Mouse (Mus musculus): ENCODE measurements around the gene Enpp1. TPM values are rescaled to one million over a fixed set of nuclear protein-coding genes. Genes with fewer than 3 reads are reported as not detected.
A peak's percentile ranks its signal among the peaks of the same experiment; 100 is the strongest.

Enpp1 gene
- polyA plus RNA-seq, 1 experiment from 2014 or later, result 5.0 TPM

DNA sequence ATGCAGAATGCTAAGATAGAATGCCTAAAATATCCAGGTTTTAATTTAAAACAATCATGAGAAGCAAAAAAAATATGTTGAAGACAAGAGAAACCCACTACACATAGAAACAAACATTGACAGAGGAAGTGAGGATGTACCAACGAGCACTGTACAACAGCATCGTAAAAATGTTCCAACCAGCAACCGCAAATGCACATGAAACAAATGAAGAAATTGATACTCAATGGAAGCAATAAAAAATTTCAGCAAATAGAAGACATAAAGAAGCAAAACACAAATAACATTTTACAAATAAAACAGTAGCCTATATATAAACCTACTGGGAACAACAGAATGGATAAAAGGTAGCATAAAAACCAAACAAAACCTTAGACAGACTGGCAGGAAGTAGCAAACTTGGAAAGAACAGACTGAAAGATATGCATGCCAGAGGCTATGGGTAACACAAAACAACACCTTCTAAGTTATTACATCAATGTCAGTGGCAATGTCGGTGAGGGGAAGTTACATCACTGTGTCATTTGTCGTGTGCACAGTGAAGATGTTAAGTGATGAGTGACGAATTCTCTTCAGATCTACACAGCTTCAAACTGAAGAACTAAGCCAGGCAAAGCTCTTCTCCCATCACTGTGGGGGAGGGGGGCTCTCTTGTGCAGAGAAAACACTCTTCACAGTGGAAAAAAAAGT is 71.6 kb downstream of the Enpp1 start:
- no peak for ATAC-seq (ENCODE audit: low FRiP score, low TSS enrichment)
- Histone ChIP-seq H3K9ac (replicated peaks; ENCODE audit: low read length) (no peak overlapping the region), H3K27me3 (ENCODE audit: insufficient read depth, low read length) (no peaks in the 10 kb centered on the region), H3K36me3 (ENCODE audit: insufficient read depth, low read length) (no peaks in the 10 kb centered on the region), H3K9me3 (ENCODE audit: low read length) (no peaks in the 10 kb centered on the region), H3K4me2 (replicated peaks; ENCODE audit: low read depth, low read length) (no peak overlapping the region), H3K4me3 (ENCODE audit: low read length) (no peak overlapping the region), H3K4me1 (ENCODE audit: insufficient read depth, low read length) (peaks cover 38% of the 10 kb centered on the region), H3K27ac (ENCODE audit: low read length) (no peak overlapping the region)
- WGBS, result 69% methylated on average over 6 of the region's 6 CpGs

DNA sequence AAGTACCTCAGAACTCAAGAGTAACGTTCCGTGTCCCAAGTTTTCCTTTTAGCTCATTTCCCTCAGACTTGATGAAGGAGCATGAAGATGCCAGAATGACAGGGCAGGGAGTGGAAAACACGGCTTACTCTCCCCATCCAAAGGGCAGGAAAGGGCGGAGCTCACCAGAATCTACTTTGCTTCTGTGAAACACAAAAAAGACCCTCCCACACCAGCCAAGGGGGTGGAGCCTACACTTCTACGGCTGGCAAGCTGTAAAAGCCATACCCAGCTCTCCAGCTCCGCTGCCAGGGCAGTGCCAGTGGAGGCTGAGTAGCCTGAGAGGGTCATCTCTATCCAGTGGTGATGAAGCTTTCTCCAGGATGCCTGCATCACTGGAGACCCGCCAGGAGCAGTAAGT is 72.4 kb downstream of the Enpp1 start:
- peaks cover 38% of the 10 kb centered on the region for H3K4me1 ChIP-seq (ENCODE audit: insufficient read depth, low read length)
- H3K27ac ChIP-seq (ENCODE audit: low read length), result no peak overlapping the region
- H3K36me3 ChIP-seq (ENCODE audit: insufficient read depth, low read length), result no peaks in the 10 kb centered on the region
- no peak overlapping the region for H3K4me3 ChIP-seq (ENCODE audit: low read length)
- WGBS, result 50% methylated on average over 7 of the region's 7 CpGs
- no peaks in the 10 kb centered on the region for H3K9me3 ChIP-seq (ENCODE audit: low read length)
- 0 out of 2 replicates have a peak, but pooled peaks have one; percentile 7 for ATAC-seq (ENCODE audit: low FRiP score, low TSS enrichment)
- H3K4me2 ChIP-seq (replicated peaks; ENCODE audit: low read depth, low read length), result no peak overlapping the region
- no peaks in the 10 kb centered on the region for H3K27me3 ChIP-seq (ENCODE audit: insufficient read depth, low read length)
- no peak overlapping the region for H3K9ac ChIP-seq (replicated peaks; ENCODE audit: low read length)

DNA sequence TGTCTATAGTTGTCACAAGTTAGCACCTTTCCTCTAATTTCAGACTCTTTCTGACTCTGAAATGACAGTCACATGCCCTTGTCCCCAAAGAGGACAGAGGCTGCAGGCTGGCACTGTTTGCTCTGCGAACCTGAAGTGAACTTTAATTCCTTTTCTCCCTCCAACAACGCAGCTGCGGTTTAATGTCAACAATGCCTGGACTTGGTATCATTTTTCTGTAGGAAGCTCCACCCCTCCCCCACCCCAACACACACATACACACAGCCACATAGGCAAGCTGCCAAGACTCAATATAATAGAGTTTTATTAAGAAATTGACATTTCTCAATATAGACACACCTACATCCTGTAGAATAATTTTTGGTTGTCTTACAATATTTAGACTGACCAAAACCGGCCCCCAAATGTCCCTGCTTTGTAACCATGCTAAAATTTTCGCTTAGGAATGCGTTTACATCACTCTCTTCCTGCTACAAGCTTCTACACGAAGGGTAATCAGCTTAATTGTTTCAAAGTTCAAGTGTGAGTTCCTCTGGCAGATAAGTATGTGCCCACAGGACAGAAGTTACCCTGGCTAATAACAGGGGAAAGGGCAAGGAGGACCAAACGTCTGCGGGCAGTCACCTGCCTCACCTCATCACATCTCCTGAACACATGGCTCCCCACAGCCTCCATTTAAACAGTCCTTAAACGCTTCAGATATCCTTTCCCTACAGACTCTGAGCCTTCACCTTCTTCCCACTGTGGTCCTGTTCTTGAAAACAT is 73.5 kb downstream of the Enpp1 start:
- Histone ChIP-seq H3K9ac (replicated peaks; ENCODE audit: low read length) (no peak overlapping the region), H3K27ac (ENCODE audit: low read length) (no peak overlapping the region), H3K27me3 (ENCODE audit: insufficient read depth, low read length) (no peaks in the 10 kb centered on the region), H3K4me1 (ENCODE audit: insufficient read depth, low read length) (peaks cover 44% of the 10 kb centered on the region), H3K9me3 (ENCODE audit: low read length) (no peaks in the 10 kb centered on the region), H3K4me3 (ENCODE audit: low read length) (no peak overlapping the region), H3K4me2 (replicated peaks; ENCODE audit: low read depth, low read length) (no peak overlapping the region), H3K36me3 (ENCODE audit: insufficient read depth, low read length) (no peaks in the 10 kb centered on the region)
- ATAC-seq (ENCODE audit: low FRiP score, low TSS enrichment), result no peak
- 36% methylated on average over 10 of the region's 10 CpGs for WGBS

DNA sequence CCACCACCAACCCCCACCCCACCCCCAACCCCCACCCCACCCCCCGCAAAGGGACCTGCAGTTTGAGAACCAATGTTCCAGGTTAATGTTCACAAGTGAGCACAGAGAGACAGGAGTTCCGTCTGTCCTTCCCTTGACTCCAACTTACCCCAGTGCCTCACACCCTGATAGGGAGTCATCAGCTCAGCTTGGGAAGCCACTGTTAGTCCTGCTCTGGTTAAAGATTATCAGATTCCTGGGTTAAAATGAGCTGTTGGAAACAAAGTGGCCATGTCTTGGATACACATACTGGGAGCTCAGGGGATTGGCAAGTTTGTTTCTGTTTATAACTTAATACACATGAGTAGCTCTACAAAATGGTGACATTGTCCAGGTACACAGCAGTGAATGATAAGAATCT is 75.0 kb downstream of the Enpp1 start:
- Histone ChIP-seq H3K4me3 (ENCODE audit: low read length) (no peak overlapping the region), H3K27ac (ENCODE audit: low read length) (peak overlapping the region; percentile 51), H3K4me2 (replicated peaks; ENCODE audit: low read depth, low read length) (0 out of 2 replicates have a peak overlapping the region, but pooled peaks have one; percentile 19), H3K9me3 (ENCODE audit: low read length) (no peaks in the 10 kb centered on the region), H3K27me3 (ENCODE audit: insufficient read depth, low read length) (no peaks in the 10 kb centered on the region), H3K4me1 (ENCODE audit: insufficient read depth, low read length) (peaks cover 44% of the 10 kb centered on the region), H3K36me3 (ENCODE audit: insufficient read depth, low read length) (no peaks in the 10 kb centered on the region), H3K9ac (replicated peaks; ENCODE audit: low read length) (no peak overlapping the region)
- ATAC-seq (ENCODE audit: low FRiP score, low TSS enrichment), result peak; percentile 70
- WGBS, result 65% methylated on average over 2 of the region's 2 CpGs

DNA sequence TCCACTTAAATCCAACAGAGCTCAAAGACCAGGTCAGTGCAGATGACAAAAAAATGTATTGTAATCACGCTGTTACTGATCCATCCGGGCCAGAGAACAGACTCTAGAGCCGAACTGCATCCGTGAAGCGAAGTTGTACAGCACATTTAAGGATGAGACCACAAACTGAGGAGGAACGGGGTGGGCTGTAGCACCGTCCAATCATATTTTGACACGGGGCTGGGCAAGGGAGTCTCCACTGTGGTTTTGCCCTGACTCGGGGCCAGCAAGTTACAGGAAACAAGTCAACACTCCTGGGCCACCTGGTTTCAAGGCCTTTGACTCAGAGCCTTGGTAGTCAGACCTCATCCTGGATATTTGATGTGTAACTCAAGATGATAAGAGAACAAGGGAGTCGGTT is 76.1 kb downstream of the Enpp1 start:
- H3K9me3 ChIP-seq (ENCODE audit: low read length), result no peaks in the 10 kb centered on the region
- H3K4me1 ChIP-seq (ENCODE audit: insufficient read depth, low read length), result peaks cover 35% of the 10 kb centered on the region
- H3K4me2 ChIP-seq (replicated peaks; ENCODE audit: low read depth, low read length), result no peak overlapping the region
- H3K9ac ChIP-seq (replicated peaks; ENCODE audit: low read length), result no peak overlapping the region
- no peaks in the 10 kb centered on the region for H3K27me3 ChIP-seq (ENCODE audit: insufficient read depth, low read length)
- H3K27ac ChIP-seq (ENCODE audit: low read length), result no peak overlapping the region
- no peak overlapping the region for H3K4me3 ChIP-seq (ENCODE audit: low read length)
- H3K36me3 ChIP-seq (ENCODE audit: insufficient read depth, low read length), result no peaks in the 10 kb centered on the region
- no peak for ATAC-seq (ENCODE audit: low FRiP score, low TSS enrichment)
- 88% methylated on average over 10 of the region's 10 CpGs for WGBS

DNA sequence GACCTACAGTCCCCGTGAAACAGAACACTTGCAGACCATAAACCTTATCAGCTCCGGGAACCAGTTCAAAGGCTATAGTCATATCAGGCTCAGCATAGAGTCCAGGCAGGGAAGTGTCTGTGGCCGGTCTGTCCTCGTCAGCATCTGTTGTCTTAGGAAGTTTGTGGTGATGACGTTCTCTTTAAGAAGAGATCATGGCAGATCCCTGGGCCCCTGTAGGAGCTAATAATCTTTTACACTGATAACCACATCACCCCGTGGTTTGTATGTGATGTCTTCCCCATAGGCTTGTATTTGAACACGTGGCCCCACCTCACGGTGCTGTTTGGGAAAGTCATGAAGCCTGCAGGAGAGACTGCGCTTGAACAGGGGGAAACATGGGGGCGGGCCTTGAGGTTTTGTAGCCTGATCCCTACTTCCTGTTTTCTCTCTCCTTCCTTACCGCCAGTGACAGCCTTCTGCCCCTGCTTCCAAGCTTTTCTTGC is 76.6 kb downstream of the Enpp1 start:
- 68% methylated on average over 11 of the region's 11 CpGs for WGBS
- Histone ChIP-seq H3K27ac (ENCODE audit: low read length) (no peak overlapping the region), H3K4me2 (replicated peaks; ENCODE audit: low read depth, low read length) (no peak overlapping the region), H3K4me1 (ENCODE audit: insufficient read depth, low read length) (peaks cover 34% of the 10 kb centered on the region), H3K27me3 (ENCODE audit: insufficient read depth, low read length) (no peaks in the 10 kb centered on the region), H3K9me3 (ENCODE audit: low read length) (no peaks in the 10 kb centered on the region), H3K4me3 (ENCODE audit: low read length) (no peak overlapping the region), H3K36me3 (ENCODE audit: insufficient read depth, low read length) (no peaks in the 10 kb centered on the region), H3K9ac (replicated peaks; ENCODE audit: low read length) (no peak overlapping the region)
- no peak for ATAC-seq (ENCODE audit: low FRiP score, low TSS enrichment)

DNA sequence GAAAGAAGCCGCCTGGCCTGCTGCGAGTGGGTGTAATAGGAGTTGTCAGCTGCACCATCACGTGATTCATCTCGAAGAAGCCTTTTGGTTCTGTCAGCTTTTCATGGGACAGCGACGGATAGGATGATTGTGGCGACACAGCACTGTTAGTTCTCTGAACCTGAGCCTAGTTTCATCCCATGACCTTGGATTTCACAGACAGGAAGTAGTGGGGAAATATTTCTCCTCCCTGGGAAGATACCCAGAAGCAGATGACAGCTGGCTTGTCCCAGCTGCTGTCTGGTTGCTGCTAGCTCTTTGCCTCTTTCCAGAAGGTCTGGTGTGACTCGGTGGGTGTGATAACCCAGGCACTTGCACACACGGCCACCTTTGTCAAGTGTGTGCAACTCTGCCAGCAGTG is 77.7 kb downstream of the Enpp1 start:
- H3K9me3 ChIP-seq (ENCODE audit: low read length), result no peaks in the 10 kb centered on the region
- ATAC-seq (ENCODE audit: low FRiP score, low TSS enrichment), result no peak; the same call in 1 of the 2 replicates
- H3K4me2 ChIP-seq (replicated peaks; ENCODE audit: low read depth, low read length), result no peak overlapping the region
- H3K36me3 ChIP-seq (ENCODE audit: insufficient read depth, low read length), result no peaks in the 10 kb centered on the region
- peak overlapping the region; percentile 21; the same call in 1 of the 2 replicates for H3K27ac ChIP-seq (ENCODE audit: low read length)
- no peak overlapping the region for H3K4me3 ChIP-seq (ENCODE audit: low read length)
- WGBS, result 60% methylated on average over 9 of the region's 9 CpGs
- H3K27me3 ChIP-seq (ENCODE audit: insufficient read depth, low read length), result no peaks in the 10 kb centered on the region
- no peak overlapping the region for H3K9ac ChIP-seq (replicated peaks; ENCODE audit: low read length)
- H3K4me1 ChIP-seq (ENCODE audit: insufficient read depth, low read length), result peaks cover 28% of the 10 kb centered on the region

DNA sequence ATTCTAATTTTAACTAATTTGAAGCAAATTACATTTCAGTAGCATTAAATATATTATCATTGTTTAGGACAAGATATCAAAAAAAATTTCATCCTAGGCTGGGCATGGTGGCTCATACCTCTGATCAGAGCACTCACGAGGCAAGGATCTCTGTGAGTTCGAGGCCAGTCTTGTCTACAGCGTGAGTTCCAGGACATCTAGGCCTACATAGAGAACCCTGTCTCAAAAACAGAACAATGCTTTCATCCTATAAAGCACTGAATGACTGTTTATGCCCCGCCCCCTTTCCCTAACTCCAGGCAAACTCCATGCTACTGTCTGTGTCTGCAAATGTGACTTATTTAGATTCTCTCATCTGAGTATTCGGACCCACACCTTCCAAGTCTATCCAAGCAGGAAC is 80.8 kb downstream of the Enpp1 start:
- Histone ChIP-seq H3K9ac (replicated peaks; ENCODE audit: low read length) (no peak overlapping the region), H3K4me1 (ENCODE audit: insufficient read depth, low read length) (peaks cover 10% of the 10 kb centered on the region), H3K9me3 (ENCODE audit: low read length) (no peaks in the 10 kb centered on the region), H3K27me3 (ENCODE audit: insufficient read depth, low read length) (no peaks in the 10 kb centered on the region), H3K4me2 (replicated peaks; ENCODE audit: low read depth, low read length) (no peak overlapping the region), H3K4me3 (ENCODE audit: low read length) (no peak overlapping the region), H3K36me3 (ENCODE audit: insufficient read depth, low read length) (no peaks in the 10 kb centered on the region), H3K27ac (ENCODE audit: low read length) (no peak overlapping the region)
- WGBS, result 92% methylated on average over 5 of the region's 5 CpGs
- ATAC-seq (ENCODE audit: low FRiP score, low TSS enrichment), result no peak

DNA sequence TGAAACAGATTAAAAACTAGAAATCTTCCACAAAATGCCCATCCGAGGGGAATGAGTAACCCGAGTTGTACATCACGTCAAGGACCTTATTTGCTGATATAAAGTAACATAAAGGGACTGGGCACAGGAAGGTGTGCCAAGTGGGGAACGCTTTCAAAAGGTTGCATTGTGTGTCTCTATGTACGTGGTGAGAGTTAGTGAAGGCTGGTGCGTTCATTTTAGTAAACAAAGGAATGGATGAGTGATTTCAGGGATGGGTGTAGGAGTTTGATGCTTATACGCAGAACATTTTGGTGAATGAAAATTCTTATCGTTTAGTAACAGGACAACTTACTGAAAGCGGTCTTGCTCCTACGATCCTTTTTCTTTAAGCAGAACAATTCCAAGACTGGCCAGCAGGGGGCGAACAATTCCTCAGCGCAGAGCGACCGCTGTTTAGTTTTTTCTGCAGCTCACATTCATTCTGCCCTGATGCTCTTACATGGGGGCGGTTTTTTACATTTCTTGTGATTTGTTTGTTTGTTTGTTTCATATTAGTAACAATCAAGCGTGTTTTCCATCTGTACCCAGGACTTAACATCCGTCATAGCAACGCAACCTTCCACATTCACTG is 81.4 kb downstream of the Enpp1 start:
- H3K4me2 ChIP-seq (replicated peaks; ENCODE audit: low read depth, low read length), result no peak overlapping the region; the same call in 1 of the 2 replicates
- H3K4me1 ChIP-seq (ENCODE audit: insufficient read depth, low read length), result peaks cover 8% of the 10 kb centered on the region
- H3K27ac ChIP-seq (ENCODE audit: low read length), result no peak overlapping the region
- H3K36me3 ChIP-seq (ENCODE audit: insufficient read depth, low read length), result no peaks in the 10 kb centered on the region
- H3K4me3 ChIP-seq (ENCODE audit: low read length), result no peak overlapping the region
- H3K9ac ChIP-seq (replicated peaks; ENCODE audit: low read length), result no peak overlapping the region
- no peaks in the 10 kb centered on the region for H3K9me3 ChIP-seq (ENCODE audit: low read length)
- 26% methylated on average over 18 of the region's 18 CpGs for WGBS
- ATAC-seq (ENCODE audit: low FRiP score, low TSS enrichment), result no peak
- no peaks in the 10 kb centered on the region for H3K27me3 ChIP-seq (ENCODE audit: insufficient read depth, low read length)
